Mouse (Mus musculus) CD8-positive naive resting alpha-beta T cell, adult 57 days (primary cell): ENCODE data around the gene Lrp2. TPM values are rescaled to one million over a fixed set of nuclear protein-coding genes. Genes with fewer than 3 reads are reported as not detected.

Source experiments
- total RNA-seq: library from RNA; stranded (reverse); gene quantifications from one replicate; pipeline ENCODE4 v1.2.4, GENCODE M21; 2023

The Lrp2 gene
- total RNA-seq: not detected

DNA sequence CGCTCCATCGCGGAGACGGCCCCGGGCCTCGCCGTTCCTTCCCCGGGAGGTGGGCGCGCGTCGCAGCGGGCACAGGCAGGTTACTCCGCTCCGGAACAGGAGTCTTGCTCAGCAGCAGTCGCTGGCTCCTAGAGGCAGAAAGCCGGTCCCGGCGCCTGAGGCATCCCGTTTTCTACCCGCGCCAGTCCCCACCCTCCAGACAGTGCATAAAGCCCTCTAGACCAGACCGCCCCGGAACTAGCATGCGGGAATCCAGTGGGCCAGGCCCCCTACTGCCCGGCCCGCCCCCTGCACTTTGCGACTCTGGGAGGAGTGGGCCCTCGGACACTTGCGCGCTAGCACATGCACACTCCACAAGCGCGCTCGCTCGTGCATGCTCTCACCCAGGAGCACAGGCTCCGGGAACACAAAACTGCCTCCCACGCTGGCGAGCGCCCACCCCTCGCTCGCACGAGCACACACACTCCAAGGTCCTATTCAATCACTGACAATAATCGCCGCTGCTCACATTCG, at the start of gene Lrp2:
TSS of gene Lrp2 (minus strand) at position 180 of the 513 bp plus-strand sequence.

DNA sequence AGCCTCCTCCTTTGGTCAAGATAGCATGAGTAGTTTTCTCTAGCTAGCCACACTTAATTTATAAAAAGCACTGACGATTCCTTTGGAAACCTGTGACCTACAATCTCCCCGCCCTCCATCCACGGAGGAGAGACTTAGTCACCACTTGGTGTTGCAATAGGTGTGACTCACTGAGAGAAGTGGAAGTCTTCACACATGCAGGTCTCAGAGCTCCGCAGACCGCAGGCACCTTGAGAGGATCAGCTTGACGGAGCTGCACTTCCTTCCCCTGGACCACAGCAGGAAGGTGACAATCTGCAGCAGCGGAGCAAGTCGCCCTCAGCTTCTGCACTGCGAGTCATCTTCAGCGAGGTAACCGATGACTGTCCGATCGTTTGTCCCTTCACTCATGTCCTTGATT, 205.6 kb downstream of the Lrp2 start, which contains the start of gene Dhrs9:
TSS of gene Dhrs9 (plus strand) at position 165 of the 400 bp plus-strand sequence.

Other genes starting within 250 kb of the Lrp2 start
- not detected for gene Abcb11, start 243.4 kb downstream of the Lrp2 start, total RNA-seq
- not detected for gene Dhrs9, start 205.6 kb downstream of the Lrp2 start, total RNA-seq
- gene Bbs5, start 61.1 kb upstream of the Lrp2 start, total RNA-seq: 1.2 TPM
- gene Klhl41, start 84.1 kb upstream of the Lrp2 start, total RNA-seq: 0.64 TPM
- gene Fastkd1, start 127.5 kb upstream of the Lrp2 start, total RNA-seq: 18.5 TPM
- gene Ppig, start 136.5 kb upstream of the Lrp2 start, total RNA-seq: 88.9 TPM
- gene Ccdc173, start 203.5 kb upstream of the Lrp2 start, total RNA-seq: 4.1 TPM
- gene Phospho2, start 203.6 kb upstream of the Lrp2 start, total RNA-seq: 22.1 TPM
- gene Klhl23, start 235.9 kb upstream of the Lrp2 start, total RNA-seq: not detected